Mouse (Mus musculus) kidney, postnatal 14 days (tissue): Measurements from ENCODE around the gene Marc2.
A peak's percentile ranks its signal among the peaks of the same experiment; 100 is the strongest.

Experiments used
- DNase-seq: peaks from one replicate; pipeline ENCODE4 v3.0.0; 2022; ENCODE audit warnings: mixed read lengths

Gene Marc2

GRCm38 (mm10) chr1:184807627-184808417 is 38.4 kb downstream of the Marc2 start:
- no peak for DNase-seq

- DNase-seq, result no peak
Measured at GRCm38 (mm10) chr1:184807123-184807522, 39.1 kb downstream of the Marc2 start.

GRCm38 (mm10) chr1:184805749-184806148 is 40.5 kb downstream of the Marc2 start:
- DNase-seq, result no peak

- peak; percentile 62 for DNase-seq
Measured at GRCm38 (mm10) chr1:184793163-184793876, 52.9 kb downstream of the Marc2 start.

- peak; percentile 57 for DNase-seq
Measured at GRCm38 (mm10) chr1:184791109-184791508, 55.1 kb downstream of the Marc2 start.

- DNase-seq, result no peak
Measured at GRCm38 (mm10) chr1:184786376-184787151, 59.7 kb downstream of the Marc2 start.

- DNase-seq, result no peak
Measured at GRCm38 (mm10) chr1:184783641-184784040, 62.6 kb downstream of the Marc2 start.

GRCm38 (mm10) chr1:184782161-184782513 is 64.1 kb downstream of the Marc2 start:
- peak; percentile 53 for DNase-seq

- DNase-seq, result no peak
Measured at GRCm38 (mm10) chr1:184781286-184782160, 64.7 kb downstream of the Marc2 start.

- no peak for DNase-seq
Measured at GRCm38 (mm10) chr1:184778157-184778556, 68.1 kb downstream of the Marc2 start.

- no peak for DNase-seq
Measured at GRCm38 (mm10) chr1:184777061-184777795, 69.0 kb downstream of the Marc2 start.

- DNase-seq, result no peak
Measured at GRCm38 (mm10) chr1:184775289-184775688, 71.0 kb downstream of the Marc2 start.

GRCm38 (mm10) chr1:184771891-184772249 is 74.4 kb downstream of the Marc2 start:
- DNase-seq, result no peak

GRCm38 (mm10) chr1:184771202-184771890 is 74.9 kb downstream of the Marc2 start:
- peak; percentile 81 for DNase-seq

- no peak for DNase-seq
Measured at GRCm38 (mm10) chr1:184763866-184764265, 82.4 kb downstream of the Marc2 start.
